Mouse (Mus musculus): Measurements from ENCODE around the gene Rpusd1. TPM values are rescaled to one million over a fixed set of nuclear protein-coding genes. Genes with fewer than 3 reads are reported as not detected.
A peak's percentile ranks its signal among the peaks of the same experiment; 100 is the strongest.
"Not testable (repeated sequence)": the region's sequence is repeated elsewhere in the genome, so short reads cannot be mapped to it uniquely, and the experiment has no call there.

Gene Rpusd1
- total RNA-seq, 2 experiments from 2014 or later, result 45.4 to 49.2 TPM

DNA sequence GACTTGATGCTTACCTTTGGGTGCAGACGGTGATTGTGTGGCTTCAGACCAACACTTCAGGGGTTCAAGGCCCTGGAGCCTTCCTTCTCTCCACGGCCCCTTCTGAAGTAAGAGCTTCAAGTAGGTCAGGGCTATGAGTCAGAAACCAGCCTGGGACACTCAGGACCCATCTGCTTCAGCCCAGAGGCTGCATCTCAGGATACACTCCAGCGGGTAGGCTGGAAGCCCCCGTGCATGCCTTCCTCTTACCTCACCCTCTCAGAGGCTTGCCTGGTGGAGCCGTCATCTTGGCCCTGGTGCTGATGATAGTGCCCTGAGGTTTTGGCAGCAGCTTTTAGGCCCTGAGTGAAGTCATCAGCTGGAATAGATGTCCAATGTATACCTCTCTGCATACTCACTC is 7.8 kb downstream of the Rpusd1 start:
- no peak for DNase-seq (ENCODE audit: extremely low spot score in 1 of 2, low spot score in 1 of 2)

DNA sequence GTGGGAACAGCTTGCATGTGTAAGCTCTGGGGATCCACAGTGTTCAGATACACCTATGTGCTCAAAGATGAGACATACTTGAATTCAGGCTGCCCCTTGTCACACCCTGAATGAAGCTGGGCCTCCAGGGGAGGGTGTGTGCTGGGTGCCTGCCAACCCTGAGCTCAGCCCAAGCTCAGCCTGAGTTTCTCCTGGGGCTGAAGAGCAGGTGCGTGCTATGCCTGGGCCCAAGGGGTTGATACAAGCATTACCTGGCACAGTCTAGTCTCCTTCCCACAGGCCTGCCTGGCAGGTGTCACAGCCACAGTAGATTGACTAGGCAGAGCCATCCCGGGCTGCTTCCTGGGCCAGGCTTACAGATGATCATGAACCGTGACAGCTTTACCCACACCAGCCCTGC is 8.3 kb downstream of the Rpusd1 start, which contains the start of gene Mslnl:
Gene Mslnl (plus strand): TSS at position 298 of the 400 bp plus-strand sequence.
- no peak for DNase-seq (ENCODE audit: extremely low spot score in 1 of 2, low spot score in 1 of 2)

DNA sequence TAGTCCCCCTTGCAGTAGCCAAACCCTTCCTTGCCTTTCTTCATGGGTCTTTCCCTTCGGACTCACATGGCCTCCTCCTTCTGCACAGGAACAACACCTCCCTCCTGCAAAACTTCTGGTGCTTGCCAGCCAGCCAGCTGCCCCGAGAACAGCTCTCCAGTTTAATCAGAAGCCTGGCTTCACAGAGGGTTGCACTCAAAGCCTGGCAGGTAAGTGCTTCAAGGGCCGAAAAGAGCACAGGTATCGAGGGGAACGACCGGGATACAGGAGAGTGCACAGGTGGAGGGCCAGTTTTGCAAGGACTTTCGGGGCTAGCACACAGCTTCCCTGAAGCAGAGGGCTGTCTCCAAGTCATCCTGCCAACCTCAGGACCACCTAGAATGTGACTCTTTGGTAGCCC is 11.4 kb downstream of the Rpusd1 start:
- DNase-seq (ENCODE audit: extremely low spot score in 1 of 2, low spot score in 1 of 2), result no peak

GRCm38 (mm10) chr17:25741471-25741870 is 14.0 kb downstream of the Rpusd1 start:
- not testable (repeated sequence) for DNase-seq (ENCODE audit: extremely low spot score in 1 of 2, low spot score in 1 of 2)

DNA sequence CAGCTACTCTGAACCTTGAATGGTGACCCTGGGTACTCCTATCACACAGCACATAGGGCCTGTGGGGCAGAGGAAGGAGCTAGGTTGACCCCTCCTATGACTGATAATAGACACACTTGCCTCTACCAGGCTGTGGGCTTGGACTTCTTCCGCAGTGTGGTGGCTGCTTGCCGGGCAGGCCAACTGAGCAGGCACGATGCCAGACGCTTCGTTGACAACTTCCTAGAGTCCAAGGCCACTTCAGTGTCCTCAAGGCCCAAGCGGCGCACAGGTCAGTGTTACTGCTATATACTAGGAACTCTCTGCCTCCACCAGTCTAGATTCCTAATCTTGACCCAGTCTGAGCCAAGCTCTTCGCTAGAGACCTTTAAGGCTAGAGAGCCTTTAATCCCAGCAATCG is 16.4 kb downstream of the Rpusd1 start:
- DNase-seq (ENCODE audit: extremely low spot score in 1 of 2, low spot score in 1 of 2), result no peak

- no peak for DNase-seq (ENCODE audit: extremely low spot score in 1 of 2, low spot score in 1 of 2)
Measured at GRCm38 (mm10) chr17:25744311-25744710, 16.8 kb downstream of the Rpusd1 start.

- DNase-seq (ENCODE audit: extremely low spot score in 1 of 2, low spot score in 1 of 2), result no peak
Measured at GRCm38 (mm10) chr17:25748238-25748637, 20.8 kb downstream of the Rpusd1 start.

DNA sequence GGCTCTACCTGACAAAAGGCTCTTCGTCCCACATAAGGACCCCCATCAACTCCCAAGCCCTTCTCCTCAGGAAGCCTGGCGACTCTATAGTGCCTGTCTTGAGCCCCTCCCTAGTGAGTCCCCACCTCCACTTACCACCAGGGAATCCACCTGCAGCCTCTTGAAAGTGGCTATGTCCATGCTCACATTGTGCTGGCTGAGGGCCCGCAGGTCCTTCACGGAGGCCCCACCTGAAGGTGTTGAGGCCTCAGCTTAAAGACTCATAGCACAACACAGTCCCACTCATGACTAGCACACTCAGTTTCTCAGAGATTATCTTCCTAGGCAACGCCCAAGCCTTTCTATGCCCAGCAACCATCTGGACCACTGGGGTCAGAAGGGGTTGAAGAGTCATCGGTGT is 21.8 kb downstream of the Rpusd1 start:
- DNase-seq (ENCODE audit: extremely low spot score in 1 of 2, low spot score in 1 of 2), result no peak

DNA sequence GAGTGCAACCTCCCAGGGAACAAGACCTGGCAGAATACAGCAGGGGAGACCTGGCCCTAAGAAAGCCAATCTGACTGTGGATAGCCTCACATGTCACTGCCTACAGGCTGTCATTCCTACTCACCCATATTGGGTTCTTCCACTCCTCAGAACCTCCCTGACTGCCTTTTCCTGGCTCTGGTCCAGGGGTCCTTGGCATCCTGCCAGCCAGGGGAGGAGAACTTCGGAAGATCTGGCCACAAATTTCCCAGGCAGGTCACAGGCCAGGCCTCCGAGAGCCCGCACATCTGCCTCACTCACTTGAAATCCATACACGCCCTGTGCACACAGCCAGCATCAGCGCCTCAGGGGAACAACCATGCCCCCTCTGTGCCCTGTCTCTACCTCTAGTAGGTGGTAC is 24.0 kb downstream of the Rpusd1 start:
- peak in 1 of 2 experiments; percentile 51 for DNase-seq (ENCODE audit: extremely low spot score in 1 of 2, low spot score in 1 of 2)

DNA sequence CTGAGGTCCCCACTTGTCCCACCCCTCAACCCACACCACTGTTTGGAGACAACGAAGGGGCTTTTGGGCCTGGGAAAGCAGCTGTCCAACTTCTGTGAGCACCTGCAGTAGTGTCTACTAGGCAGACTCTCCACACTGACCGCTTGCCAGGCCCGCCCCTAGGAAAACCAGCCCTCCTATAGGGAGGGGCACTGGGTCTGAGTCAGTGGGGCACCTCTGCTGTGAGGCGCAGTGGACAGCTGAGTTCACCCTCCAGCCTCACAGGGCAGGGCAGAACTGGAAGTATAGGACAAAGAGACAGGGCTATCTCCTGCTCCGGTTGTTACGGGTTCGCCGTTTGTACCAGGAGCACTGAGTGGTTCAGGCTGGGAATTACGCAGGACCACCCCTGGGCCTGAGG is 26.8 kb downstream of the Rpusd1 start, which contains the start of gene Msln:
Gene Msln (minus strand): TSS at position 138 of the 400 bp plus-strand sequence.
- DNase-seq (ENCODE audit: extremely low spot score in 1 of 2, low spot score in 1 of 2), result no peak

DNA sequence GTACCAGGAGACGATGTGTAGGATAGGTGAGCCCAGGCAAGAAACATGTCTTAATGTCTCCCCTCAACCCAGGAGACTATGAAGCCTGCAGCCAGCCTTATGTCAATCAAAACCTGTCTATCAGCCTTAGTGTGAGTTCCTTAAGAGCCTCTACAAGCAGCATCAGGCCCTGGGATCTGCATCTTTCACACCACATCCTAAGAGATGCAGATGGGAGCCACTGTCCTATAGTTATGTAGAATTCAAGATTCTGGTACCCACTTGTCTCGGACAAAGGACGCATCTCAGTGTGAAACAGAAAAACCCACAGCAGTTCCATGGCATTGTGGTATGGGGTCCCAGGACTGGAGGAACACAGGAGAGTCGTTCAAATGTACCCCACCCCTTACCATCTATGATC is 27.6 kb downstream of the Rpusd1 start:
- no peak for DNase-seq (ENCODE audit: extremely low spot score in 1 of 2, low spot score in 1 of 2)

DNA sequence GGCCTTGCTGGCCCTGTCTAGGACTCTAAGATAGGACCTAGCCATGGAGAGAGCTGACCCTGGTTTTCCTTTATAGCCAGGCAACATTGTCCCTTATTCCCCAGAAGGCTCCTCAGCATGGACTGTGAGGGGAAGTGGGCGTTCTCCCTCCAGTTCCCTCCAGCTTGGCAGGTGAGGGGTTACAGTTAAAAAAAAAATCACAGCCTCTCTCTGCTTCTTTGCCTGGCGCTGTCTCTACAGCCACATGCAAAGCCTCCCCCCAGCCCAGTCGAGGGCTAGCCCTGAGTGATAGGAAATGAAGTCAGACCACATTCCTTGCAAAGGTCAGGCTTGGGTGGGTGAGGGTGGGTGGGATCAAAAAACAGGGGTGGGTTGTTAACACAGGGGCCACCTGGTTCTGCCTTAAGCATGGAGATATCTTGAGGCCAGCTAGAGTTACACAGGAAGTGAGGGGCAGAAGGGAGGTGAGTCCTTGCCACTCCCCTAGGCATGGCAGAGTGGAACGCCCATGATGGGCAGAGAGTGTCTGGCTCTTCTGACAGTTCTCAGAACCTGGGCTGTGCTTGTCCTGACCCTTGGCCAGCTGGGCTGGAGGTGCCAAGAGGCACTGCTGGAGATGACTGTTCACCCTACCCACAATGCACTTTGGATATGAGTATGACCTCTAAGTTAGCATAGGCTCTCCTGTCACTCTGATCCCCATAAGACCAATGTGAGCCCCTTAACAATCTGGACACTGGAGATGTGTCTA is 28.3 kb downstream of the Rpusd1 start:
- no peak for DNase-seq (ENCODE audit: extremely low spot score in 1 of 2, low spot score in 1 of 2)

- DNase-seq (ENCODE audit: extremely low spot score in 1 of 2, low spot score in 1 of 2), result no peak
Measured at GRCm38 (mm10) chr17:25756378-25757242, 29.1 kb downstream of the Rpusd1 start.

GRCm38 (mm10) chr17:25757691-25758090 is 30.2 kb downstream of the Rpusd1 start:
- DNase-seq (ENCODE audit: extremely low spot score in 1 of 2, low spot score in 1 of 2), result no peak

DNA sequence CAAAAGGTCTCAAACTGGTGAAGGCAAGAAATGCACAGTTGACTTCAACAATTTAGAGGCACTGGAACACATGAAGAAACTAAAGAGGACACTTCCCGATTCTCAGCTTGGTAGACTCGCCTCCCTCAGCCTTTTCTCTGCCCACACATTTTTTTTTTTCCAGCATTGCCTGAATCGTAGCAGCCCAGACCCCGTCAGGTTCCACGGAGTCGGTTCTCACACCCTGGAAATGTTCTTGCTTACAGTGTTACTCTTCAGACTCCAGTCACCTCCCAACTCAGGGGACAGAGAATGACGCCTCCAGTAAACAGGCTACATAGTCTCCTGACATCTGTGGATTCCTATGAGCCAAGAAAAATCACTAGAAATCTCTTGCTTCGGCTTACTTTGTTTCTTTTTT is 32.7 kb downstream of the Rpusd1 start:
- DNase-seq (ENCODE audit: extremely low spot score in 1 of 2, low spot score in 1 of 2), result no peak

GRCm38 (mm10) chr17:25761561-25761970 is 34.1 kb downstream of the Rpusd1 start:
- no peak for DNase-seq (ENCODE audit: extremely low spot score in 1 of 2, low spot score in 1 of 2)

- DNase-seq (ENCODE audit: extremely low spot score in 1 of 2, low spot score in 1 of 2), result no peak
Measured at GRCm38 (mm10) chr17:25762591-25762990, 35.1 kb downstream of the Rpusd1 start.

- DNase-seq (ENCODE audit: extremely low spot score in 1 of 2, low spot score in 1 of 2), result no peak
Measured at GRCm38 (mm10) chr17:25765886-25766285, 38.4 kb downstream of the Rpusd1 start.

DNA sequence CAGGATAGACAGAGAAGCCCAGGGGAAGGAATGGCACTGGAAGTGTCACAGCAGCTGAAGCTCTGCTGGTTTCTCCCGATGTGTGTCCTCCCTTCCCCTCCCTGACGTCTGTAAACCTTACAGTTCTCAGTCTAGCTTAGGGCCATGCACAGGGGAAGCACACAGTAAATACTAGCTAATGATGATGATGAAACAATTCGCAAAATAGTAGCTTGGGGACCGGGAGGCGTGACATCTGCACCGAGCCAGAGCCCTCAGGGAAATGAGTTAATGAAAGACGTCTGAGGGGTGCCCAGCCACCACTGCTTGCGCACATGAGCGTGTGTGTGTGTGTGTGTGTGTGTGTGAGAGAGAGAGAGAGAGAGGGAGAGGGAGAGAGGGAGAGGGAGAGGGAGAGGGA is 41.9 kb downstream of the Rpusd1 start:
- no peak for DNase-seq (ENCODE audit: extremely low spot score in 1 of 2, low spot score in 1 of 2)

DNA sequence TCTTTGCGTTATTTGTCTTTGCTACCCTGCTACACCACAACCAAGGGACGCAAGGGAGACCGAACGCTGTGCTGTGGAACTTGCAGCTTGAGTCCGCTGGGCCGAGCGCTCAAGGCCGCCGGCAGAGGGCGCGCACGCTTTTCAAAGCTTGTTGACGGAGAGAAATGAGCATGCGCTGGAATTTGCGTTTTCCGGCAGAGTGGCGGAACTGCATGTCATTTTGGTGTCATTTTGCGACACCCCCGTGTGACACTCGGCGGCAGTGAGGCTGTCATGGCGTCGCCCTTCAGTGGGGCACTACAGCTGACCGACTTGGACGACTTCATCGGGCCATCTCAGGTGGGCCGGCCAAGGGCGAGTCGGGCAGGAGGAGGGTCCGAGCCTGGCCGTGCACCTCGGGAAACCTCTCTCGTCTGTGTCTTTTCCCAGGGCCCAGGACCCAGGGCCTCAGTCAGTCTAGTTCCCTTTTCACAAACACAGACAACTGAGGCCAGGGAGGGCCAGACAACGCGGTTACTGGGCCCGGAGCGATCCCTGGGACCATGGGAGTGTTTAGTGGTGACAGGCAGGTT is 46.2 kb downstream of the Rpusd1 start, which contains the start of gene Narfl:
Gene Narfl (plus strand): TSS at position 228 of the 572 bp plus-strand sequence.
- DNase-seq (ENCODE audit: extremely low spot score in 1 of 2, low spot score in 1 of 2), result peak; percentile 99 to 100
